Mouse (Mus musculus) CD8-positive naive resting alpha-beta T cell, adult 2 months (primary cell): Measurements from ENCODE around the gene Zfp60.
"Not testable (repeated sequence)": the region's sequence is repeated elsewhere in the genome, so short reads cannot be mapped to it uniquely, and the experiment has no call there.

Experiments used
- DNase-seq, 2 experiments: peaks; one replicate each; pipeline ENCODE4 v3.0.0; 2022; ENCODE audit warnings: low read depth in 2 of 2, low spot score in 2 of 2

The Zfp60 gene

GRCm38 (mm10) chr7:27789306-27789705, 58.1 kb downstream of the Zfp60 start:
- DNase-seq: no peak

- not testable (repeated sequence) for DNase-seq
These were observed 62.7 kb downstream of the Zfp60 start for GRCm38 (mm10) chr7:27793865-27794264.

DNA sequence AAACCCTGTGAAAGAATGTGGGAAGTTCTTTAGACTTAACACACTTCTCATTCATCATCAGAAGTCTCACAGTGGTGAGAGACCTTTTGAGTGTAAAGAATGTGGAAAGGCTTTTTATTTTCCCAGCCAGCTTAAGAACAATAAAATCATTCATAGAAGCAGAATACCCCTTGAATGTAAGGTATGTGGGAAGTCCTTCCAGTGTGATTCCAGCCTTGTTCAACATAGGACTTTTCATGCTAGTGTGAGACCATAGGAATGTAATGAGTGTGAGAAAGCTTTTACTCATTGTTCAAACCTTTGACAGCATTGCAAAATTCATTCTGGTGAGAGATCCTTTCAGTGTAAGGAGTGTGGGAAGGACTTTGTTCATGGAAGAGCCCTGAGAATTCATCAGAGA, 63.4 kb downstream of the Zfp60 start:
- no peak for DNase-seq

GRCm38 (mm10) chr7:27797906-27798811, 67.0 kb downstream of the Zfp60 start:
- no peak for DNase-seq

DNA sequence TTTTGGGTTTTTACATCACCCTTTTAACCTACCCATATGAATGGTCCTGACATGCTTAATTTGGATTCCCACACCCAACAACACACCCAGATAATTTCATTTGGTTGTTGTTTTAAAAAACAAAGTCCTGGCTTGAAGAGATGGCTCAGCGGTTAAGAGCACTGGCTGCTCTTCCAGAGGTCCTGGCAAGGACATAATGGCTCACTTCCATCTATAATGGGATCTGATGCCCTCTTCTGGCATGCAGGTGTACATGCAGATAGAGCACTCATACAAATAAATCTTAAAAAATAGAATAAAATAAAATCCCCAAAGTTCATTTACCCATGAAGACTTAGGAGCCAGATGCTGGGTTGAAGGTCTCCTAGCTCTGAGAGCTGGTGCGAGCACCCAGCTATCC, 69.9 kb downstream of the Zfp60 start:
- DNase-seq: no peak

DNA sequence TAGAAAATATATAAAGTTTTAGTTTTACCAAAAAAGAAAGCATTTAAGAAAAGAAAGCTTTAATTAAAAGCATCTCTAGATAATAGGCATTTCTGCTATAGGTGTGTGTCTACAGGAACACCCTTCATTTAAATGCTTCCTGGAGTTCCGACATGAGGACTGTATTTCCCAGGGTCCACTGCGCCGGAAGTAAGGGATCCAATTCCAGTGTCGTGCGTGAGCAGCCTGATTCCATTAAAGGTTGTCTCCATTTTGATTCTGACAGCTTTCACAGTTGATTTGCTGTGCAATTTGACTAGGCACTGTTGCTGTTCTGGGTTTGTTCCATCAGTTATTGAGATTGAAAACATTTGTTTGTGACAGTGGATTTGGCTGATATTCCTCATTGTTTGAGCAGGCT, 71.8 kb downstream of the Zfp60 start:
- no peak for DNase-seq
